Comparison of ENCODE assay signal across 9 mouse cellular contexts in genomic region chr1:180196508-180196907, GRCm38 (mm10). TPM values are rescaled to one million over a fixed set of nuclear protein-coding genes. Genes with fewer than 3 reads are reported as not detected.
A peak's percentile ranks its signal among the peaks of the same experiment; 100 is the strongest.
DNase-seq lines count a peak whose midpoint lies in the region; ATAC-seq lines count a peak whose summit lies in the region.
"Had no signal": no experiment of that assay in that cellular context is flagged by ENCODE, and none has a peak within 500 bp of the region (broad histone marks: within the 10 kb centered on the region; RNA-seq: fewer than 3 reads in every experiment).

No protein-coding gene starts in this region.

- H3K27me3 ChIP-seq in heart, embryonic 14.5 days (ENCODE audit: control insufficient read depth, insufficient read depth, low read length), result no peaks in the 10 kb centered on the region
- H3K27me3 ChIP-seq in embryonic facial prominence, embryonic 14.5 days (replicated peaks; ENCODE audit: control insufficient read depth, insufficient read depth, low read length), result no peaks in the 10 kb centered on the region
- no peaks in the 10 kb centered on the region for H3K27me3 ChIP-seq in intestine, embryonic 16.5 days (replicated peaks; ENCODE audit: control insufficient read depth, insufficient read depth, low read length)
- H3K27me3 ChIP-seq in midbrain, embryonic 13.5 days, result peaks cover 16% of the 10 kb centered on the region
- H3K27me3 ChIP-seq: Patski had no signal

- no peak overlapping the region for H3K9ac ChIP-seq in heart, embryonic 14.5 days (ENCODE audit: low read length)
- H3K9ac ChIP-seq in embryonic facial prominence, embryonic 14.5 days (ENCODE audit: low read depth, low read length), result no peak overlapping the region
- H3K9ac ChIP-seq in intestine, embryonic 16.5 days (ENCODE audit: low read depth, low read length), result peak overlapping the region; percentile 65; the same call in 1 of the 2 replicates
- peak overlapping the region; percentile 55; the same call in 1 of the 2 replicates for H3K9ac ChIP-seq in midbrain, embryonic 13.5 days (replicated peaks)

- ATAC-seq in heart, embryonic 14.5 days (ENCODE audit: insufficient number of reproducible peaks, insufficient read depth, low FRiP score, low read depth), result no peak
- no peak for ATAC-seq in embryonic facial prominence, embryonic 14.5 days (ENCODE audit: low read depth)
- no peak for ATAC-seq in intestine, embryonic 16.5 days
- ATAC-seq in midbrain, embryonic 13.5 days, result no peak

- H3K4me2 ChIP-seq in heart, embryonic 14.5 days (ENCODE audit: low read length), result peak overlapping the region; percentile 81
- peak overlapping the region; percentile 98 for H3K4me2 ChIP-seq in embryonic facial prominence, embryonic 14.5 days (ENCODE audit: low read depth, low read length)
- peak overlapping the region; percentile 84 for H3K4me2 ChIP-seq in intestine, embryonic 16.5 days (ENCODE audit: low read depth, low read length)
- peak overlapping the region; percentile 93 for H3K4me2 ChIP-seq in midbrain, embryonic 13.5 days (replicated peaks)

- intact Hi-C loops in heart, postnatal 25 days (cut with DNase I), result no loop called here
- intact Hi-C loops in gastrocnemius, postnatal 36 days (cut with DNase I), result no loop called here
- intact Hi-C loops in left cerebral cortex, postnatal 4 days (cut with DNase I), result no loop called here

- H3K9me3 ChIP-seq in heart, embryonic 14.5 days (ENCODE audit: control insufficient read depth, low read length), result no peaks in the 10 kb centered on the region
- H3K9me3 ChIP-seq in embryonic facial prominence, embryonic 14.5 days (ENCODE audit: control insufficient read depth, low read length), result no peaks in the 10 kb centered on the region
- H3K9me3 ChIP-seq in intestine, embryonic 16.5 days (ENCODE audit: control insufficient read depth, low read length), result no peaks in the 10 kb centered on the region
- no peaks in the 10 kb centered on the region for H3K9me3 ChIP-seq in midbrain, embryonic 13.5 days

- WGBS in heart, embryonic 14.5 days, result 91% methylated on average over 9 of the region's 9 CpGs
- WGBS in embryonic facial prominence, embryonic 14.5 days, result 96% methylated on average over 9 of the region's 9 CpGs
- 91% methylated on average over 9 of the region's 9 CpGs for WGBS in intestine, embryonic 16.5 days
- 92% methylated on average over 9 of the region's 9 CpGs for WGBS in midbrain, embryonic 13.5 days

- no peaks in the 10 kb centered on the region for H3K36me3 ChIP-seq in heart, embryonic 14.5 days (ENCODE audit: control insufficient read depth, insufficient read depth, low read length)
- H3K36me3 ChIP-seq in embryonic facial prominence, embryonic 14.5 days (ENCODE audit: control insufficient read depth, insufficient read depth, low read length), result no peaks in the 10 kb centered on the region
- no peaks in the 10 kb centered on the region for H3K36me3 ChIP-seq in intestine, embryonic 16.5 days (ENCODE audit: control insufficient read depth, insufficient read depth, low read length)
- H3K36me3 ChIP-seq in midbrain, embryonic 13.5 days, result no peaks in the 10 kb centered on the region

- peak overlapping the region in 1 of 2 experiments; percentile 82; a peak in 2 of 4 replicates for H3K4me3 ChIP-seq in heart, embryonic 14.5 days (ENCODE audit: control insufficient read depth in 1 of 2, insufficient read depth in 1 of 2, low read depth in 1 of 2, low read length in 2 of 2)
- H3K4me3 ChIP-seq in embryonic facial prominence, embryonic 14.5 days (ENCODE audit: low read depth, low read length), result peak overlapping the region; percentile 72; the same call in 1 of the 2 replicates
- H3K4me3 ChIP-seq in intestine, embryonic 16.5 days (ENCODE audit: low read length), result peak overlapping the region; percentile 73
- H3K4me3 ChIP-seq in midbrain, embryonic 13.5 days (replicated peaks), result 0 out of 2 replicates have a peak overlapping the region, but pooled peaks have one; percentile 67

- H3K4me1 ChIP-seq in heart, embryonic 14.5 days (ENCODE audit: control insufficient read depth in 2 of 2, insufficient read depth in 2 of 2, low read length in 2 of 2), result peaks cover under 1 to 23% of the 10 kb centered on the region in 2 experiments
- peaks cover 8% of the 10 kb centered on the region; the same call in 1 of the 2 replicates for H3K4me1 ChIP-seq in embryonic facial prominence, embryonic 14.5 days (ENCODE audit: control insufficient read depth, insufficient read depth, low read length)
- H3K4me1 ChIP-seq in intestine, embryonic 16.5 days (ENCODE audit: control insufficient read depth, insufficient read depth, low read length), result peaks cover 19% of the 10 kb centered on the region
- peaks cover 12% of the 10 kb centered on the region for H3K4me1 ChIP-seq in midbrain, embryonic 13.5 days (replicated peaks)

- DNase-seq in heart, postnatal 25 days (ENCODE audit: low spot score), result no peak
- no peak for DNase-seq in embryonic facial prominence, embryonic 14.5 days (ENCODE audit: low spot score)
- DNase-seq in gastrocnemius, postnatal 36 days, result no peak
- DNase-seq in left cerebral cortex, postnatal 4 days, result no peak
- no peak for DNase-seq in embryo, embryonic 10 days (ENCODE audit: low spot score)

- H3K27ac ChIP-seq in heart, embryonic 14.5 days (replicated peaks in 1 of 2; ENCODE audit: control insufficient read depth in 1 of 2, insufficient read depth in 1 of 2, low read depth in 2 of 2, low read length in 2 of 2), result no peak overlapping the region
- H3K27ac ChIP-seq in embryonic facial prominence, embryonic 14.5 days (replicated peaks; ENCODE audit: low read depth, low read length), result no peak overlapping the region
- H3K27ac ChIP-seq in intestine, embryonic 16.5 days (ENCODE audit: low read length), result no peak overlapping the region
- no peak overlapping the region for H3K27ac ChIP-seq in midbrain, embryonic 13.5 days

RNA-seq across cellular contexts. Expression of gene Coq8a, which starts 2.9 kb away (rescaled TPM):
- 51.2 and 58.8 TPM in 2 replicates for polyA plus RNA-seq in heart, embryonic 14.5 days (2014; fragmentation: Nextera tagmentation; extraction: Ambion mirVana)
- total RNA-seq in heart, postnatal 25 days (2021), result 100 to 1,000 TPM; 810 to 852 TPM
- polyA plus RNA-seq in embryonic facial prominence, embryonic 14.5 days (2014; fragmentation: Nextera tagmentation; extraction: Ambion mirVana), result 15.8 and 24.7 TPM in 2 replicates
- polyA plus RNA-seq in intestine, embryonic 16.5 days (2015; fragmentation: Nextera tagmentation; extraction: Ambion mirVana), result 24.8 and 30.4 TPM in 2 replicates
- polyA plus RNA-seq in midbrain, embryonic 13.5 days (2015; fragmentation: Nextera tagmentation; extraction: Ambion mirVana), result 2.2 and 2.6 TPM in 2 replicates
- 1,000 to 10,000 TPM in 1 of 2 experiments, 100 to 1,000 TPM in 1; 793 to 1,026 TPM for total RNA-seq in gastrocnemius, postnatal 36 days (2021)
- total RNA-seq in left cerebral cortex, postnatal 4 days (2021), result 1 to 10 TPM; 6.1 to 7.1 TPM

Comparison
In these comparisons a context has a peak if more than half of its experiments do, and no peak if none do; other contexts are left out.
1. H3K9ac ChIP-seq: peak in intestine, embryonic 16.5 days (single experiment) and midbrain, embryonic 13.5 days (single experiment); none in heart, embryonic 14.5 days (single experiment) and embryonic facial prominence, embryonic 14.5 days (single experiment).
2. Peak in every context shown above with its lines, with median percentiles within 50 percentile points of each other: H3K4me2 ChIP-seq.